Mouse (Mus musculus) limb, embryonic 15.5 days (tissue): Measurements from ENCODE around the gene Ldoc1. TPM values are rescaled to one million over a fixed set of nuclear protein-coding genes. Genes with fewer than 3 reads are reported as not detected.

Source experiments
- ATAC-seq: fragments of 200-750 bp; cut with Nextera tagmentation; 2 replicates; pipeline ENCODE4 v1.8.0; 2017; ENCODE audit warnings: low read depth, moderate TSS enrichment; ENCODE audit not compliant: insufficient number of reproducible peaks, low FRiP score, low TSS enrichment
- H3K27ac ChIP-seq: fragments of 300-500 bp; sonication (generic); 2 replicates; pipeline ENCODE4 v1.5.1; 2015; ENCODE audit warnings: moderate library complexity, mild to moderate bottlenecking, inconsistent platforms
- H3K27me3 ChIP-seq: fragments of 300-500 bp; sonication (generic); 2 replicates; pipeline ENCODE4 v1.6.1; 2015; ENCODE audit warnings: inconsistent platforms
- H3K36me3 ChIP-seq: fragments of 300-500 bp; sonication (generic); 2 replicates; pipeline ENCODE4 v1.6.1; 2015; ENCODE audit warnings: inconsistent platforms
- H3K4me1 ChIP-seq: fragments of 300-500 bp; sonication (generic); 2 replicates; pipeline ENCODE4 v1.6.1; 2015; ENCODE audit warnings: inconsistent platforms
- H3K4me2 ChIP-seq: fragments of 300-500 bp; sonication (generic); 2 replicates; pipeline ENCODE4 v1.6.1; 2015; ENCODE audit warnings: mild to moderate bottlenecking, inconsistent platforms
- H3K4me3 ChIP-seq: fragments of 300-500 bp; sonication (generic); 2 replicates; pipeline ENCODE4 v1.5.1; 2015; ENCODE audit warnings: mild to moderate bottlenecking, inconsistent platforms
- H3K9ac ChIP-seq: fragments of 300-500 bp; sonication (generic); 2 replicates; pipeline ENCODE4 v1.6.1; 2015; ENCODE audit warnings: inconsistent platforms
- H3K9me3 ChIP-seq: fragments of 300-500 bp; sonication (generic); 2 replicates; pipeline ENCODE4 v1.6.1; 2016; ENCODE audit warnings: inconsistent platforms
- WGBS: fragments of 180-500 bp; shearing (Covaris S2); methylation state at CpG from one replicate; pipeline ENCODE4 v1.1.7; 2015; 5-methylcytosine and 5-hydroxymethylcytosine counted together
- polyA plus RNA-seq: library from polyadenylated mRNA; unstranded; fragments of >200 nt; fragmentation: Nextera tagmentation; extraction: Ambion mirVana; gene quantifications from 2 replicates; pipeline ENCODE4 v1.2.1, GENCODE M21; 2015

Ldoc1 gene
- polyA plus RNA-seq, result 0.38 and 0.56 TPM in 2 replicates

DNA sequence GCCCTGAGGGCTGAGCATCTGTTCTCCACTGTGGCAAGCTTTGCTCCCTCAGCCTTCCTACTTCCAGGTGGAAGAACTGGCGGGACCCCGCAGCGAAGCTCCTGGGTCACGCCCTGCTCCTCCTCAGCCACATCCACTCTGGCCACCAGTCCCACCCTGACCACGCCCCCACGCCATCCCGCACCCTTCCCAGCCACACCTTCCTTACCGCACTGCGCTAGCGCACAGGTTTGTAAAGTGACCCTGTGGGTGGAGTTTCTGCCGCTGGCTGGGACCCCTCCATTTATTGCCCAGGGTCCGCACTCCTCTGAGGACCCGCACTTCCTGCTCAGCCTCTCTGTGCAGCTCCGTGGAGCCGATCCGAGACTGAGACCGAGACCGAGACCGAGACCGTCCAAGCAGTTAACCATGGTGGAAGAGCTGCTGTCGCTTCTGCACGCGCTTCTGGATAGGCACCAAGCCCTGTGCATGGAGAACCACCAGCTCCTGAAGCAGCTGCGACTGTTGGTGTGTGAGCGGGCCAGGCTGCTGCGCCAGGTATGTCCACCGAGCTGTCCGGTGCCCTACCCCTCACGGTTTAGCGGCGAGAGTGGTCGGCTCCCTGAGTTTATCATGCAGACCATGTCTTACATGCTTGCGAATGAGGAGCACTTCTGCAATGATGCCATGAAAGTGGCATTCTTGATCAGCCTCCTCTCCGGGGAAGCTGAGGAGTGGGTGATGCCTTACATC, at the start of gene Ldoc1:
Gene Ldoc1, plus strand, starts transcription at position 196 of the 732 bp plus-strand sequence.
- 43% methylated on average over 34 of the region's 34 CpGs for WGBS
- Histone ChIP-seq H3K9ac (no peak within 1 kb of the TSS), H3K27me3 (no peaks in the 10 kb centered on the region), H3K4me1 (no peaks in the 10 kb centered on the region), H3K4me3 (peak within 1 kb of the TSS; percentile 27), H3K9me3 (no peaks in the 10 kb centered on the region), H3K4me2 (peak within 1 kb of the TSS; percentile 42), H3K27ac (no peak within 1 kb of the TSS), H3K36me3 (no peaks in the 10 kb centered on the region)
- no peak for ATAC-seq

DNA sequence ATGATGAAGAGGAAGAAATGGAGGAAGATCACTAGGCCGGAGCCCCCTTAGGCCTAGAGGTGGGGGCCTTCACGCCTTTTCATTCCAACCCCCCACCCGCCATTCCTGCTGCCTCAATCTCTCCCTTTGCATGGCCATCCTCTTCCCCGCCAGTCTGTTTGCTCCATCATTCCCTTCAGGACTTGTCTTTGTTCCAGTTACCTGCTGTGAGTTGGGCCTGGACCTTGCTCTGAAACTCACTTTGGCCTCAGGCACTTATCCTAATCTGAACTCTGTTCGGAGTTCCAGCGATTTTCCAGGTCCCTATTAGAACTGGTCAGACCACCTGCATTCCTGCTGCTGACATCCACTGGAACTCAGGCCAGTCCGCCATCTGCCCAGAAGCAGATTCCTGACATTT, 834 bp downstream of the Ldoc1 start:
- Histone ChIP-seq H3K36me3 (no peaks in the 10 kb centered on the region), H3K9ac (no peak overlapping the region), H3K4me3 (no peak overlapping the region), H3K9me3 (no peaks in the 10 kb centered on the region), H3K4me2 (no peak overlapping the region), H3K27me3 (no peaks in the 10 kb centered on the region), H3K4me1 (no peaks in the 10 kb centered on the region), H3K27ac (no peak overlapping the region)
- ATAC-seq, result no peak
- WGBS, result 81% methylated on average over 7 of the region's 7 CpGs

DNA sequence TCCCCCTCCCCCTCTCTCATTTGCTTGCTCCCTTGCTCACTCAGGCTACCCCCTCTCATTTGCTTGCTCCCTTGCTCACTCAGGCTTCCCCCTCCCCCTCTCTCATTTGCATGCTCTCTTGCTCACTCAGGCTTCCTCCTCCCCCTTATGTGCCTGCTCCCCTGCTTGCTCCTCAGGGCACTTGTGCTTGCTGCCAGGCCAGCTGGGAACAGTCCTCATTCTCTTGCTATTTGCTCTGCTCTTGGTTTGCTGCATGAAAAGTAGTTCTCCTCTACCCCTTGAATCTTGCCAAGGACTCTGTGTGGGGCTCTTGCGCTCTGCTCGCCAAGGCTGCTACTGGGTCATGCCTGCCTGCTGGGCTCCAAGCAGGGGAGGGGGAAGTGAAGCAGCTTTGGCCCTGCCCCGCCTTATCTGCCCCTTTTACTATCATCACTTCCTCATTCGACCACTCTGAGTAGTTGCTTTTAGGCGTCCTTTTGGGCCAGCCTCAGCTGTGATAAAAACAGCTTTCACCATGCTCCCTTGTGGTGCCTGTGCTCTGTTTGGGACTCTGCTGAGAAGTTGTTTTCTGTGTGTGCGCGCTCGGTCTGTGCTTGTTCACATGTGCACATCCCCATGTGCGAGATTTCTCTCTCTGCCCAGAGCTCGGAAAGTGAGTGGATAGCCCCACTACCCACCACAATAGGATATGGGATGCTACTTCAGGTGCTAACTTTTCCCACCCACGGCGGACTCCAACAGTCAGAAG, 13.2 kb downstream of the Ldoc1 start:
- 31% methylated on average over 12 of the region's 12 CpGs for WGBS
- no peaks in the 10 kb centered on the region for H3K27me3 ChIP-seq
- no peak overlapping the region for H3K4me3 ChIP-seq
- no peaks in the 10 kb centered on the region for H3K36me3 ChIP-seq
- ATAC-seq, result no peak
- no peaks in the 10 kb centered on the region for H3K9me3 ChIP-seq
- no peak overlapping the region for H3K27ac ChIP-seq
- H3K9ac ChIP-seq, result no peak overlapping the region
- peak overlapping the region; percentile 14; the same call in 1 of the 2 replicates for H3K4me2 ChIP-seq
- H3K4me1 ChIP-seq, result no peaks in the 10 kb centered on the region

DNA sequence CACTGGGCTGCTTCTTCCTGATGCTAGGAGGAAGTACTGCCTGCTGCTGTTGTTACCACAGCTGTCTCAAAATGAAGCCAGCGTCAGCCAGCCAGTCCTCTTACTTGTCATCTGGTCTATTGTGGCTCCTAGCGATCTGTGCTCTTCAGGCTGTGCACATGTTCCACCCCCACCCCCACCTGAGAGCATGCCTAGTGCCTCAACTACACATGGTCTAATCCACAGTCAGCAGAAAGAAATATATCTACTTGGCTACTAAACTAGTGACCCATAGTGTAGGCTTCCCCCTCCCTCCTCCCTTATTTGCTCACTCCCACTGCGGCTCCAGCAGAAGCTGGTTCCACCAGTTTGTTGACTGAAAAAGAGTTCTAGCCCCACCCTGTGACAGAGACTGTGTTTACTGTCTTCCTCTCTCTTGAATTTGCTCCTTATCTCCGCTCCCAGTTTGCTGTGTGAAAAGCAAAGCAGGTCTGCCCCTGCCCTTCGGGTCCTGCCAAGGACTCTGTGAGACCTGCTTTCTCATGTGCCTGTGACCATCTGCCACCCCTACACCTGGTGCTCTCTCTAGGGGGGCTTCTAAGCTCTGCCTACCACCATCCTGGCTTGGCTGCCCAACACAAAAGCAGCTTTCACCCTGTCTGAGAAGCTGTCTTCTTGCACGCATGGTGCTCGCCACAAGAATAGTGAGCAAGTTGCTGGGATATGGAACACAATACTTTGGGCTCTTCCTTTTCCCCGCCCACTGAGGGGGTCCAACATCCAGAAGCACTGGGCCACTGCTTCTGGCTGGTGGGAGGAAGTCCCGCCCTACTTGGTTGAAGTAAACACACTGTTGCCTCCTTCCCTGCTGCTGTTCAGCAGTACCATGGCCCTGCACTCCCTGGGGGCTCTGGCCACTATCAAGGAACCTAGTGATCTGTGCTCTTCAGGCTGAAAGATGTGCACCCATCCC, 14.0 kb downstream of the Ldoc1 start:
- H3K4me2 ChIP-seq, result peak overlapping the region; percentile 14; the same call in 1 of the 2 replicates
- no peaks in the 10 kb centered on the region for H3K4me1 ChIP-seq
- no peaks in the 10 kb centered on the region for H3K27me3 ChIP-seq
- WGBS, result 47% methylated on average over 9 of the region's 9 CpGs
- H3K36me3 ChIP-seq, result no peaks in the 10 kb centered on the region
- no peak for ATAC-seq
- no peaks in the 10 kb centered on the region for H3K9me3 ChIP-seq
- H3K27ac ChIP-seq, result no peak overlapping the region
- H3K4me3 ChIP-seq, result no peak overlapping the region
- no peak overlapping the region for H3K9ac ChIP-seq

DNA sequence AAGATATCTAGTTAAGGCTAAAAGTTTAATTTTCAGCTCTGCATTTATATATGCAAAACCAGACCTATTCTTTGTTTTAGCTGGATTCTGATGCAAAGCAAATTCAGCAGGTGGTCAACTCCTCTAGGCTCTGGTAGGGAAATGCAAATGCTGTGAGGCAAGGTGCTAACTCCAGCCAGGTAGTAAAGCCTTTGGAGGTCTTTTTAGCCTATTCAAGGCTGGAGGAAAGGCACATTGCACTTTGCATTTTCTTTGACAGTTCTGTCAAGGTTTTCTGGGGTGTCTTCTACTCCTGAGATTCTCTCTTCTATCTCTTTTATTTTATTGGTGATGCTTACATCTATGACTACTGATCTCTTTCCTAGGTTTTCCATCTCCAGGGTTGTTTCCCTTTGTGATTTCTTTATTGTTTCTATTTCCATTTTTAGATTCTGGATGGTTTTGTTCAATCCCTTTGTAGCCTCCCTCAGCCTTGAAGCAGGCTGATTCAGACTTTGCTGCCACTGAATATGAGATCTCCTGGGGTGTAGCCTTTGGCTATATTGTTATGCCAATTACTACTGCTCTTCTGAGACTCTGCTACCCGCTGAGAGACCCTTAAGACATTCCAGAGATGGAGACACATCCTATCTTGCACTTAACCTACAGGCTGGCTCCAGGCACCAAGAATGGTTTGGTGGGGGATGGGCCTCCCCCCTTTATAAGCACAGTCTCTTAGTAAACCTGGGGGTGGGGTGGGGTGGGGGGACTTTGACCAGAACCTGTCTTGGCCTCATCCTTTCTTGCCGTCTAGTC, 18.4 kb downstream of the Ldoc1 start:
- 49% methylated on average over 2 of the region's 2 CpGs for WGBS
- H3K4me2 ChIP-seq, result no peak overlapping the region
- H3K9me3 ChIP-seq, result no peaks in the 10 kb centered on the region
- no peaks in the 10 kb centered on the region for H3K4me1 ChIP-seq
- H3K4me3 ChIP-seq, result no peak overlapping the region
- H3K27ac ChIP-seq, result no peak overlapping the region
- H3K27me3 ChIP-seq, result no peaks in the 10 kb centered on the region
- ATAC-seq, result no peak
- no peak overlapping the region for H3K9ac ChIP-seq
- H3K36me3 ChIP-seq, result no peaks in the 10 kb centered on the region
